Mouse (Mus musculus): ENCODE results near the gene Lonrf2.

DNA sequence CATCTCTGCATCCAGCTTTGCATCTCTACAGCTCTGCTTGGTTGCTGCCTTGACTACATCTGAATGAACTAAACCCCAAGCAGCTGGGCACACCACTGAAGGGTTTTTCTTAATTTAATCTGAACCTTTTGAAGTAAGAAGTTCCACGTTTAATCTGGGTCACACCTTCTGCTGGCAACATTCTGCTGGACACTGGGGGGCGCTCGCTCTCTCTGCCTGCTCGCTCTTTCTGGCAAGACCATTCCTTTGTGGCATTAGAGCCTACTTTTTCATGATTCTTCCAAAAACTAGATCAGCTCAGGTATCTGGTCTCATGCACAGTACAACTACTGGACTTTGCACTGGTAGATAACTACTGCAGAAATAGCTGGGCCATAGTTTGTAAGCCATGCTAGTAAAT, 25.7 kb upstream of the Lonrf2 start:
- TF ChIP-seq GATA1 (IDR thresholded peaks at IDR 0.05; ENCODE audit: borderline replicate concordance, low read length) (no peak), FLI1 (IDR thresholded peaks at IDR 0.05; ENCODE audit: low read length) (no peak)
